Mouse (Mus musculus): ENCODE data around the gene Tspyl4. TPM values are rescaled to one million over a fixed set of nuclear protein-coding genes. Genes with fewer than 3 reads are reported as not detected.
A peak's percentile ranks its signal among the peaks of the same experiment; 100 is the strongest.

Gene Tspyl4
- polyA plus RNA-seq, 1 experiment from 2014 or later: 114 TPM

GRCm38 (mm10) chr10:34296911-34297298, 337 bp upstream of the Tspyl4 start:
- no peaks in the 10 kb centered on the region for H3K27me3 ChIP-seq
- 2% methylated on average over 13 of the region's 13 CpGs for WGBS
- peak overlapping the region; percentile 89 for H3K4me2 ChIP-seq
- H3K9ac ChIP-seq: peak overlapping the region; percentile 71
- no peaks in the 10 kb centered on the region for H3K9me3 ChIP-seq (replicated peaks)
- H3K4me3 ChIP-seq: peak overlapping the region; percentile 80
- H3K4me1 ChIP-seq: peaks cover 43% of the 10 kb centered on the region
- H3K36me3 ChIP-seq (ENCODE audit: poor library complexity, severe bottlenecking): no peaks in the 10 kb centered on the region
- ATAC-seq: peak; percentile 36
- H3K27ac ChIP-seq: peak overlapping the region; percentile 99

- Histone ChIP-seq H3K9ac (peak overlapping the region; percentile 93), H3K9me3 (replicated peaks) (no peaks in the 10 kb centered on the region), H3K27ac (peak overlapping the region; percentile 99), H3K4me3 (peak overlapping the region; percentile 80), H3K4me1 (peaks cover 48% of the 10 kb centered on the region), H3K27me3 (no peaks in the 10 kb centered on the region), H3K36me3 (ENCODE audit: poor library complexity, severe bottlenecking) (peaks cover 6% of the 10 kb centered on the region; the same call in 1 of the 2 replicates), H3K4me2 (peak overlapping the region; percentile 89)
- 0 out of 2 replicates have a peak, but pooled peaks have one; percentile 1 for ATAC-seq
- 46% methylated on average over 25 of the region's 25 CpGs for WGBS
These were observed 925 bp downstream of the Tspyl4 start for GRCm38 (mm10) chr10:34297980-34298753.

- H3K4me3 ChIP-seq: peak overlapping the region; percentile 80
- H3K4me1 ChIP-seq: peaks cover 48% of the 10 kb centered on the region
- WGBS: 1% methylated on average over 5 of the region's 5 CpGs
- no peaks in the 10 kb centered on the region for H3K27me3 ChIP-seq
- peaks cover 6% of the 10 kb centered on the region; the same call in 1 of the 2 replicates for H3K36me3 ChIP-seq (ENCODE audit: poor library complexity, severe bottlenecking)
- H3K9me3 ChIP-seq (replicated peaks): no peaks in the 10 kb centered on the region
- peak overlapping the region; percentile 89 for H3K4me2 ChIP-seq
- H3K9ac ChIP-seq: peak overlapping the region; percentile 93
- H3K27ac ChIP-seq: peak overlapping the region; percentile 12; the same call in 1 of the 2 replicates
- no peak for ATAC-seq
These were observed 3.1 kb downstream of the Tspyl4 start for GRCm38 (mm10) chr10:34300368-34300767.

- Histone ChIP-seq H3K36me3 (ENCODE audit: poor library complexity, severe bottlenecking) (peaks cover 6% of the 10 kb centered on the region; the same call in 1 of the 2 replicates), H3K9ac (no peak overlapping the region), H3K9me3 (replicated peaks) (no peaks in the 10 kb centered on the region), H3K4me1 (peaks cover 5% of the 10 kb centered on the region; the same call in 1 of the 2 replicates), H3K27ac (no peak overlapping the region), H3K4me3 (no peak overlapping the region), H3K4me2 (no peak overlapping the region), H3K27me3 (no peaks in the 10 kb centered on the region)
- ATAC-seq: no peak
These were observed 9.8 kb downstream of the Tspyl4 start for GRCm38 (mm10) chr10:34307070-34307469.

GRCm38 (mm10) chr10:34309915-34310685, 12.9 kb downstream of the Tspyl4 start:
- Histone ChIP-seq H3K9me3 (replicated peaks) (no peaks in the 10 kb centered on the region), H3K9ac (no peak overlapping the region), H3K36me3 (ENCODE audit: poor library complexity, severe bottlenecking) (no peaks in the 10 kb centered on the region), H3K27me3 (no peaks in the 10 kb centered on the region), H3K4me2 (no peak overlapping the region), H3K4me3 (no peak overlapping the region), H3K27ac (no peak overlapping the region), H3K4me1 (no peaks in the 10 kb centered on the region)
- 93% methylated on average over 9 of the region's 9 CpGs for WGBS
- ATAC-seq: no peak

- H3K27ac ChIP-seq: no peak overlapping the region
- peaks cover 19% of the 10 kb centered on the region for H3K4me1 ChIP-seq
- H3K4me3 ChIP-seq: no peak overlapping the region
- H3K9me3 ChIP-seq (replicated peaks): no peaks in the 10 kb centered on the region
- no peaks in the 10 kb centered on the region for H3K36me3 ChIP-seq (ENCODE audit: poor library complexity, severe bottlenecking)
- 75% methylated on average over 3 of the region's 3 CpGs for WGBS
- H3K9ac ChIP-seq: no peak overlapping the region
- ATAC-seq: no peak
- no peaks in the 10 kb centered on the region for H3K27me3 ChIP-seq
- H3K4me2 ChIP-seq: no peak overlapping the region
These were observed 15.3 kb downstream of the Tspyl4 start for GRCm38 (mm10) chr10:34312536-34312935.

GRCm38 (mm10) chr10:34316571-34317216, 19.5 kb downstream of the Tspyl4 start:
- peaks cover 19% of the 10 kb centered on the region for H3K4me1 ChIP-seq
- no peaks in the 10 kb centered on the region for H3K36me3 ChIP-seq (ENCODE audit: poor library complexity, severe bottlenecking)
- no peaks in the 10 kb centered on the region for H3K9me3 ChIP-seq (replicated peaks)
- no peaks in the 10 kb centered on the region for H3K27me3 ChIP-seq
- H3K4me3 ChIP-seq: peak overlapping the region; percentile 21
- peak overlapping the region; percentile 81 for H3K27ac ChIP-seq
- H3K9ac ChIP-seq: peak overlapping the region; percentile 16; the same call in 1 of the 2 replicates
- H3K4me2 ChIP-seq: peak overlapping the region; percentile 47
- 4% methylated on average over 3 of the region's 3 CpGs for WGBS
- ATAC-seq: peak; percentile 93

- H3K4me2 ChIP-seq: peak overlapping the region; percentile 47
- peak overlapping the region; percentile 21 for H3K4me3 ChIP-seq
- no peaks in the 10 kb centered on the region for H3K36me3 ChIP-seq (ENCODE audit: poor library complexity, severe bottlenecking)
- H3K4me1 ChIP-seq: peaks cover 19% of the 10 kb centered on the region
- 0 out of 2 replicates have a peak overlapping the region, but pooled peaks have one; percentile 1 for H3K9ac ChIP-seq
- no peaks in the 10 kb centered on the region for H3K27me3 ChIP-seq
- no peaks in the 10 kb centered on the region for H3K9me3 ChIP-seq (replicated peaks)
- ATAC-seq: peak; percentile 72
- peak overlapping the region; percentile 81 for H3K27ac ChIP-seq
- 13% methylated on average over 2 of the region's 2 CpGs for WGBS
These were observed 20.0 kb downstream of the Tspyl4 start for GRCm38 (mm10) chr10:34317217-34317606.

- no peak overlapping the region for H3K27ac ChIP-seq
- H3K4me3 ChIP-seq: no peak overlapping the region
- H3K4me1 ChIP-seq: peaks cover 16% of the 10 kb centered on the region
- no peaks in the 10 kb centered on the region for H3K27me3 ChIP-seq
- no peaks in the 10 kb centered on the region for H3K9me3 ChIP-seq (replicated peaks)
- no peak overlapping the region for H3K4me2 ChIP-seq
- no peak overlapping the region for H3K9ac ChIP-seq
- H3K36me3 ChIP-seq (ENCODE audit: poor library complexity, severe bottlenecking): no peaks in the 10 kb centered on the region
- no peak for ATAC-seq
- WGBS: 85% methylated on average over 2 of the region's 2 CpGs
These were observed 23.6 kb downstream of the Tspyl4 start for GRCm38 (mm10) chr10:34320809-34321208.

GRCm38 (mm10) chr10:34326701-34327100, 29.5 kb downstream of the Tspyl4 start:
- no peak overlapping the region for H3K27ac ChIP-seq

GRCm38 (mm10) chr10:34327144-34327543, 29.9 kb downstream of the Tspyl4 start:
- Histone ChIP-seq H3K4me2 (no peak overlapping the region), H3K36me3 (ENCODE audit: poor library complexity, severe bottlenecking) (no peaks in the 10 kb centered on the region), H3K4me1 (no peaks in the 10 kb centered on the region), H3K9ac (no peak overlapping the region), H3K9me3 (replicated peaks) (no peaks in the 10 kb centered on the region), H3K4me3 (no peak overlapping the region), H3K27ac (no peak overlapping the region), H3K27me3 (no peaks in the 10 kb centered on the region)
- ATAC-seq: 0 out of 2 replicates have a peak, but pooled peaks have one; percentile 20
- 65% methylated on average over 5 of the region's 5 CpGs for WGBS

More at GRCm38 (mm10) chr10:34326701-34327100, 29.5 kb downstream of the Tspyl4 start:
- Histone ChIP-seq H3K9ac (no peak overlapping the region), H3K4me1 (no peaks in the 10 kb centered on the region), H3K9me3 (replicated peaks) (no peaks in the 10 kb centered on the region), H3K4me3 (no peak overlapping the region), H3K36me3 (ENCODE audit: poor library complexity, severe bottlenecking) (no peaks in the 10 kb centered on the region), H3K4me2 (no peak overlapping the region), H3K27me3 (no peaks in the 10 kb centered on the region)
- no peak for ATAC-seq
- WGBS: 25% methylated on average over 4 of the region's 4 CpGs

GRCm38 (mm10) chr10:34328310-34328709, 31.1 kb downstream of the Tspyl4 start:
- Histone ChIP-seq H3K4me3 (no peak overlapping the region), H3K4me2 (no peak overlapping the region), H3K4me1 (no peaks in the 10 kb centered on the region), H3K27me3 (no peaks in the 10 kb centered on the region), H3K9me3 (replicated peaks) (no peaks in the 10 kb centered on the region), H3K27ac (no peak overlapping the region), H3K9ac (no peak overlapping the region), H3K36me3 (ENCODE audit: poor library complexity, severe bottlenecking) (no peaks in the 10 kb centered on the region)
- WGBS: 7% methylated on average over 2 of the region's 2 CpGs
- peak; percentile 89 for ATAC-seq

Data from forebrain, embryonic 13.5 days (tissue).